Mouse (Mus musculus): ENCODE data around the gene Fam229a. TPM values are rescaled to one million over a fixed set of nuclear protein-coding genes. Genes with fewer than 3 reads are reported as not detected.

Fam229a gene
- polyA plus RNA-seq, 1 experiment from 2014 or later: not detected

Other genes starting within 250 kb of the Fam229a start
- 4.0 and 4.6 TPM in 2 replicates for gene C77080, start 229.8 kb upstream of the Fam229a start, polyA plus RNA-seq (2016; fragmentation: Nextera tagmentation; extraction: Ambion mirVana)
- gene Sync, start 203.6 kb upstream of the Fam229a start, polyA plus RNA-seq (2016; fragmentation: Nextera tagmentation; extraction: Ambion mirVana): 1.7 and 1.9 TPM in 2 replicates
- gene Rbbp4, start 155.8 kb upstream of the Fam229a start, polyA plus RNA-seq (2016; fragmentation: Nextera tagmentation; extraction: Ambion mirVana): 451 and 469 TPM in 2 replicates
- 34.2 and 38.0 TPM in 2 replicates for gene Zbtb8os, start 155.5 kb upstream of the Fam229a start, polyA plus RNA-seq (2016; fragmentation: Nextera tagmentation; extraction: Ambion mirVana)
- 12.5 and 15.4 TPM in 2 replicates for gene Zbtb8a, start 113.1 kb upstream of the Fam229a start, polyA plus RNA-seq (2016; fragmentation: Nextera tagmentation; extraction: Ambion mirVana)
- 4.9 and 5.0 TPM in 2 replicates for gene Zbtb8b, start 50.3 kb upstream of the Fam229a start, polyA plus RNA-seq (2016; fragmentation: Nextera tagmentation; extraction: Ambion mirVana)
- 31.9 and 33.1 TPM in 2 replicates for gene Bsdc1, start 29.6 kb upstream of the Fam229a start, polyA plus RNA-seq (2016; fragmentation: Nextera tagmentation; extraction: Ambion mirVana)
- not detected in 2 replicates for gene Tssk3, start 168 bp upstream of the Fam229a start, polyA plus RNA-seq (2016; fragmentation: Nextera tagmentation; extraction: Ambion mirVana)
- gene Marcksl1, start 22.4 kb downstream of the Fam229a start, polyA plus RNA-seq (2016; fragmentation: Nextera tagmentation; extraction: Ambion mirVana): 2,122 and 2,278 TPM in 2 replicates
- gene Hdac1, start 51.5 kb downstream of the Fam229a start, polyA plus RNA-seq (2016; fragmentation: Nextera tagmentation; extraction: Ambion mirVana): 179 and 192 TPM in 2 replicates
- gene Lck, start 82.5 kb downstream of the Fam229a start, polyA plus RNA-seq (2016; fragmentation: Nextera tagmentation; extraction: Ambion mirVana): 7.8 and 8.0 TPM in 2 replicates
- 1.5 and 2.2 TPM in 2 replicates for gene Fam167b, start 87.4 kb downstream of the Fam229a start, polyA plus RNA-seq (2016; fragmentation: Nextera tagmentation; extraction: Ambion mirVana)
- gene Eif3i, start 109.5 kb downstream of the Fam229a start, polyA plus RNA-seq (2016; fragmentation: Nextera tagmentation; extraction: Ambion mirVana): 200 and 208 TPM in 2 replicates
- gene Tmem234, start 109.5 kb downstream of the Fam229a start, polyA plus RNA-seq (2016; fragmentation: Nextera tagmentation; extraction: Ambion mirVana): 175 and 183 TPM in 2 replicates
- 3.1 and 3.3 TPM in 2 replicates for gene Dcdc2b, start 123.1 kb downstream of the Fam229a start, polyA plus RNA-seq (2016; fragmentation: Nextera tagmentation; extraction: Ambion mirVana)
- 32.5 and 32.6 TPM in 2 replicates for gene Iqcc, start 127.9 kb downstream of the Fam229a start, polyA plus RNA-seq (2016; fragmentation: Nextera tagmentation; extraction: Ambion mirVana)
- 103 and 107 TPM in 2 replicates for gene Ccdc28b, start 132.8 kb downstream of the Fam229a start, polyA plus RNA-seq (2016; fragmentation: Nextera tagmentation; extraction: Ambion mirVana)
- 77.6 and 83.5 TPM in 2 replicates for gene Txlna, start 149.9 kb downstream of the Fam229a start, polyA plus RNA-seq (2016; fragmentation: Nextera tagmentation; extraction: Ambion mirVana)
- 16.3 and 16.6 TPM in 2 replicates for gene Kpna6, start 181.6 kb downstream of the Fam229a start, polyA plus RNA-seq (2016; fragmentation: Nextera tagmentation; extraction: Ambion mirVana)
- 16.0 and 16.8 TPM in 2 replicates for gene Tmem39b, start 205.6 kb downstream of the Fam229a start, polyA plus RNA-seq (2016; fragmentation: Nextera tagmentation; extraction: Ambion mirVana)